Mouse (Mus musculus) lung, postnatal 0 days (tissue): ENCODE data around the gene Fhit. TPM values are rescaled to one million over a fixed set of nuclear protein-coding genes. Genes with fewer than 3 reads are reported as not detected.

Experiments
- ATAC-seq: fragments of 200-750 bp; cut with Nextera tagmentation; 2 replicates; pipeline ENCODE4 v1.8.0; 2017; ENCODE audit warnings: moderate library complexity
- DNase-seq: peaks from one replicate; pipeline ENCODE4 v3.0.0-alpha.2; 2016; ENCODE audit warnings: low spot score
- H3K27ac ChIP-seq: fragments of 300-500 bp; sonication (generic); 2 replicates; pipeline ENCODE4 v1.5.1; 2014; ENCODE audit warnings: antibody characterized with exemption, mild to moderate bottlenecking, low read length, mixed read lengths
- H3K27me3 ChIP-seq: fragments of 300-500 bp; sonication (generic); replicated peaks from 2 replicates; pipeline ENCODE4 v1.6.1; 2014; ENCODE audit warnings: low read length, mixed read lengths; ENCODE audit not compliant: insufficient read depth
- H3K36me3 ChIP-seq: fragments of 300-500 bp; sonication (generic); 2 replicates; pipeline ENCODE4 v1.6.1; 2014; ENCODE audit warnings: low read length, mixed read lengths; ENCODE audit not compliant: insufficient read depth
- H3K4me1 ChIP-seq: fragments of 300-500 bp; sonication (generic); 2 replicates; pipeline ENCODE4 v1.6.1; 2014; ENCODE audit warnings: antibody characterized with exemption, low read depth, low read length, mixed read lengths; ENCODE audit not compliant: insufficient read depth
- H3K4me2 ChIP-seq: fragments of 300-500 bp; sonication (generic); replicated peaks from 2 replicates; pipeline ENCODE4 v1.6.1; 2014; ENCODE audit warnings: low read depth, mild to moderate bottlenecking, low read length, moderate library complexity, mixed read lengths
- H3K4me3 ChIP-seq: fragments of 300-500 bp; sonication (generic); 2 replicates; pipeline ENCODE4 v1.5.1; 2014; ENCODE audit warnings: low read depth, low read length
- H3K9ac ChIP-seq: fragments of 300-500 bp; sonication (generic); replicated peaks from 2 replicates; pipeline ENCODE4 v1.6.1; 2014; ENCODE audit warnings: low read depth, mild to moderate bottlenecking
- H3K9me3 ChIP-seq: fragments of 300-500 bp; sonication (generic); 2 replicates; pipeline ENCODE4 v1.6.1; 2016; ENCODE audit warnings: low read length, mixed read lengths
- CTCF ChIP-seq: IDR thresholded peaks from 2 replicates; pipeline ENCODE4 v1.5.1; 2016; ENCODE audit warnings: antibody characterized with exemption, mild to moderate bottlenecking
- EP300 ChIP-seq: IDR thresholded peaks from 2 replicates; pipeline ENCODE4 v1.6.1; 2016; ENCODE audit warnings: antibody characterized with exemption, mild to moderate bottlenecking, control low read depth
- WGBS: fragments of 180-500 bp; shearing (Covaris S2); extraction: QIAGEN DNeasy Blood & Tissue Kit; methylation state at CpG from one replicate; pipeline ENCODE4 v1.1.7; 2014; 5-methylcytosine and 5-hydroxymethylcytosine counted together
- polyA plus RNA-seq: library from polyadenylated mRNA; unstranded; fragments of >200 nt; fragmentation: Nextera tagmentation; extraction: Ambion mirVana; gene quantifications from 2 replicates; pipeline ENCODE4 v1.2.1, GENCODE M21; 2015

Fhit gene
- polyA plus RNA-seq, 1 experiment from 2014 or later: 5.6 TPM

- no peaks in the 10 kb centered on the region for H3K4me1 ChIP-seq
- H3K36me3 ChIP-seq: no peaks in the 10 kb centered on the region
- no peak for ATAC-seq
- TF ChIP-seq EP300: no peak
- no peak for TF ChIP-seq CTCF
- H3K9me3 ChIP-seq: no peaks in the 10 kb centered on the region
- WGBS: 69% methylated on average over 6 of the region's 6 CpGs
- no peak overlapping the region for H3K9ac ChIP-seq
- no peak overlapping the region for H3K4me2 ChIP-seq
- no peaks in the 10 kb centered on the region for H3K27me3 ChIP-seq
- DNase-seq: no peak
- H3K4me3 ChIP-seq: no peak overlapping the region
- H3K27ac ChIP-seq: no peak overlapping the region
These were observed 1626.3 kb downstream of the Fhit start for GRCm38 (mm10) chr14:9535491-9535890.

DNA sequence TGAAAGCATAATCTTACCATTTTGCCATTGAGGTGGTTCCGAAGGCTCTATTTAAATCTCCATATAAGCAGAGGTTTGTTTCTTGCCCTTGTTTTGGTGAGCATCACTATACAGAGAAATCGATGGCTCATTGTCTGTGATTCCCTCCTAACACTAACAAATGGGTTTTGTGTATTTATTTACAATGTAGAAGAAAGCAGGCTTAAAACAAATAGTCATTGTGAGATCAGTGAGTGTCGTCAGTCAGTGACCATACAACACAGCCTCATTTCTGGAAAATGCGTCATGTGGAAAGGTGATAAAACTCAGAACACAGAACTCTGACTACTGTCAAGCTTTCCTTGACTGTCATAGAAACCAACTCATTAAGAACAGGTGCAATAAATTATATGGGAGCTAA lies 1632.6 kb downstream of the Fhit start:
- Histone ChIP-seq H3K27me3 (no peaks in the 10 kb centered on the region), H3K4me3 (no peak overlapping the region), H3K4me2 (no peak overlapping the region), H3K9ac (no peak overlapping the region), H3K27ac (no peak overlapping the region), H3K4me1 (no peaks in the 10 kb centered on the region), H3K36me3 (no peaks in the 10 kb centered on the region), H3K9me3 (no peaks in the 10 kb centered on the region)
- WGBS: 77% methylated on average over 4 of the region's 4 CpGs
- TF ChIP-seq CTCF (no peak), EP300 (no peak)
- ATAC-seq (no peak), DNase-seq (no peak)

DNA sequence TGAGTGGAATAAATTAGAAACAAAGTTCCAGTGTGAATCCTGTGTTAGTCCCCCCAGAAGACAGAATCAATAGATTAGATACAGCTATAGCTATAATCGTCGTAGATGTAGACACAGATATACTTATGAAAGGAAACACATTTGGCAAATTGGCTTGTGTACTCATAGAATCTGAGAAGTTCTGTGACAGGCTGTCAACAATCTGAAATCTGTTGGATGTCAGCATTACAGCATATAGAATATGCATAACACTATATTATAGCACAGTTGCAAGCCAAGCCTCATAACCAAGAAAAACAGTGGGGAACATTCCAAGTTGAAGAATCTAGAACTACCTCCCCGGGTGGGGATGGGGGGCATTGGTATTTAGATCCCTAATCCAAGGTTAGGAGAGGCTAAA lies 1635.7 kb downstream of the Fhit start:
- Histone ChIP-seq H3K9ac (no peak overlapping the region), H3K4me1 (no peaks in the 10 kb centered on the region), H3K9me3 (no peaks in the 10 kb centered on the region), H3K27me3 (no peaks in the 10 kb centered on the region), H3K4me2 (no peak overlapping the region), H3K36me3 (no peaks in the 10 kb centered on the region), H3K27ac (no peak overlapping the region), H3K4me3 (no peak overlapping the region)
- no peak for TF ChIP-seq EP300
- TF ChIP-seq CTCF: no peak
- WGBS: 88% methylated on average over 3 of the region's 3 CpGs
- no peak for DNase-seq
- no peak for ATAC-seq

- ATAC-seq (no peak), DNase-seq (no peak)
- Histone ChIP-seq H3K4me2 (no peak overlapping the region), H3K4me3 (no peak overlapping the region), H3K27me3 (no peaks in the 10 kb centered on the region), H3K4me1 (no peaks in the 10 kb centered on the region), H3K9ac (no peak overlapping the region), H3K27ac (no peak overlapping the region), H3K36me3 (no peaks in the 10 kb centered on the region), H3K9me3 (no peaks in the 10 kb centered on the region)
- WGBS: 61% methylated on average over 2 of the region's 2 CpGs
- TF ChIP-seq EP300: no peak
- TF ChIP-seq CTCF: no peak
These were observed 1644.2 kb downstream of the Fhit start for GRCm38 (mm10) chr14:9517651-9518050.

DNA sequence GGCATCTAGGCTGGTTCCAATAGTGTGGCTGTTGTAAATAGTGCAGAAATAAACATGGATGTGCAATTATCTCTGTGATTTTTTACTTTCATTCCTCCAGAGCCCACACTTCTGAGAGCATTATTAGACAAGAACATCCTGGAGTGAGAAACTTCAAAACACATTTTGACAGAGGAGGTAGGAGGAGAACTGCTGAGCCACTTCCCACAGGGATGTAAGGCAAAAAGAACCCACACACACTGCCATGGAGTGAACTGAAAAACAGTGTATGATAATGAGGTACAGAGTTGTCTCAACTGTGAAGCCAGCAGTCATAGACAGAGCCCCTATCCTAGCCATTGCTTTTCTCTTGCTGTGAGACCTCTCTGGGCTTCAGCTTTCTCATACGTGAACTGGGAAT lies 1652.2 kb downstream of the Fhit start:
- H3K36me3 ChIP-seq: no peaks in the 10 kb centered on the region
- H3K4me3 ChIP-seq: no peak overlapping the region
- no peaks in the 10 kb centered on the region for H3K9me3 ChIP-seq
- H3K27ac ChIP-seq: no peak overlapping the region
- H3K9ac ChIP-seq: no peak overlapping the region
- DNase-seq (no peak), ATAC-seq (no peak)
- H3K4me2 ChIP-seq: no peak overlapping the region
- H3K4me1 ChIP-seq: no peaks in the 10 kb centered on the region
- TF ChIP-seq EP300 (no peak), CTCF (no peak)
- H3K27me3 ChIP-seq: no peaks in the 10 kb centered on the region
- WGBS: 67% methylated on average over 1 of the region's 1 CpGs

Other genes with a start within 250 kb of the Fhit start
- gene Gm3839, start 194.7 kb upstream of the Fhit start, polyA plus RNA-seq: 0.44 and 0.45 TPM in 2 replicates